Mouse (Mus musculus) heart, embryonic 13.5 days (tissue): ENCODE measurements at regions not wholly inside any gene's neighbourhood (a gene's known extent, or its start where the extent isn't known, plus 50 kb on each side); places are given as distances from the start of the nearest gene placed in this dataset.
A peak's percentile ranks its signal among the peaks of the same experiment; 100 is the strongest.

Experiments
- ATAC-seq: fragments of 200-750 bp; cut with Nextera tagmentation; 2 replicates; pipeline ENCODE4 v1.8.0; 2017; ENCODE audit warnings: moderate TSS enrichment; ENCODE audit not compliant: insufficient number of reproducible peaks, low FRiP score, low TSS enrichment; ENCODE audit errors: extremely low read depth
- H3K27ac ChIP-seq: fragments of 300-500 bp; sonication (generic); replicated peaks from 2 replicates; pipeline ENCODE4 v1.5.1; 2015; ENCODE audit warnings: moderate library complexity, mild to moderate bottlenecking, inconsistent platforms
- H3K27me3 ChIP-seq: fragments of 300-500 bp; sonication (generic); replicated peaks from 2 replicates; pipeline ENCODE4 v1.6.1; 2015; ENCODE audit warnings: mild to moderate bottlenecking, inconsistent platforms
- H3K36me3 ChIP-seq: fragments of 300-500 bp; sonication (generic); 2 replicates; pipeline ENCODE4 v1.6.1; 2015; ENCODE audit warnings: mild to moderate bottlenecking, inconsistent platforms
- H3K4me1 ChIP-seq: fragments of 300-500 bp; sonication (generic); 2 replicates; pipeline ENCODE4 v1.6.1; 2015; ENCODE audit warnings: inconsistent platforms
- H3K4me2 ChIP-seq: fragments of 300-500 bp; sonication (generic); 2 replicates; pipeline ENCODE4 v1.6.1; 2015; ENCODE audit warnings: inconsistent platforms, mild to moderate bottlenecking, moderate library complexity
- H3K4me3 ChIP-seq: fragments of 300-500 bp; sonication (generic); 2 replicates; pipeline ENCODE4 v1.5.1; 2015; ENCODE audit warnings: moderate library complexity, mild to moderate bottlenecking, inconsistent platforms
- H3K9ac ChIP-seq: fragments of 300-500 bp; sonication (generic); 2 replicates; pipeline ENCODE4 v1.6.1; 2015; ENCODE audit warnings: inconsistent platforms, mild to moderate bottlenecking, moderate library complexity
- H3K9me3 ChIP-seq: fragments of 300-500 bp; sonication (generic); 2 replicates; pipeline ENCODE4 v1.6.1; 2016; ENCODE audit warnings: inconsistent platforms
- WGBS: fragments of 180-500 bp; shearing (Covaris S2); methylation state at CpG from one replicate; pipeline ENCODE4 v1.1.7; 2015; ENCODE audit warnings: mixed read lengths; 5-methylcytosine and 5-hydroxymethylcytosine counted together

- no peaks in the 10 kb centered on the region for H3K9me3 ChIP-seq
- H3K27me3 ChIP-seq: no peaks in the 10 kb centered on the region
- H3K4me2 ChIP-seq: no peak overlapping the region
- ATAC-seq: no peak
- WGBS: 61% methylated on average over 6 of the region's 6 CpGs
- H3K4me3 ChIP-seq: no peak overlapping the region
- H3K27ac ChIP-seq: no peak overlapping the region
- H3K36me3 ChIP-seq: no peaks in the 10 kb centered on the region
- H3K4me1 ChIP-seq: peaks cover 14% of the 10 kb centered on the region
- no peak overlapping the region for H3K9ac ChIP-seq
Measured at GRCm38 (mm10) chr9:112014796-112015195, 220.9 kb downstream of the Arpp21 start.

- no peak overlapping the region for H3K9ac ChIP-seq
- no peaks in the 10 kb centered on the region for H3K9me3 ChIP-seq
- H3K4me1 ChIP-seq: peaks cover 17% of the 10 kb centered on the region
- H3K4me2 ChIP-seq: no peak overlapping the region
- no peaks in the 10 kb centered on the region for H3K27me3 ChIP-seq
- ATAC-seq: no peak
- H3K4me3 ChIP-seq: no peak overlapping the region
- WGBS: 44% methylated on average over 4 of the region's 4 CpGs
- H3K36me3 ChIP-seq: no peaks in the 10 kb centered on the region
- H3K27ac ChIP-seq: peak overlapping the region; percentile 84
Measured at GRCm38 (mm10) chr9:111994401-111994800, 241.3 kb downstream of the Arpp21 start.

GRCm38 (mm10) chr9:111993844-111994243, 241.9 kb downstream of the Arpp21 start:
- no peaks in the 10 kb centered on the region for H3K27me3 ChIP-seq
- H3K4me2 ChIP-seq: peak overlapping the region; percentile 40
- H3K9me3 ChIP-seq: no peaks in the 10 kb centered on the region
- 0 out of 2 replicates have a peak overlapping the region, but pooled peaks have one; percentile 10 for H3K9ac ChIP-seq
- WGBS: 11% methylated on average over 4 of the region's 4 CpGs
- peaks cover 17% of the 10 kb centered on the region for H3K4me1 ChIP-seq
- peak; percentile 54; the same call in 1 of the 2 replicates for ATAC-seq
- no peaks in the 10 kb centered on the region for H3K36me3 ChIP-seq
- H3K27ac ChIP-seq: peak overlapping the region; percentile 84
- no peak overlapping the region for H3K4me3 ChIP-seq

- 69% methylated on average over 3 of the region's 3 CpGs for WGBS
- H3K4me1 ChIP-seq: peaks cover 17% of the 10 kb centered on the region
- no peak overlapping the region for H3K4me3 ChIP-seq
- H3K9ac ChIP-seq: no peak overlapping the region
- no peak for ATAC-seq
- no peaks in the 10 kb centered on the region for H3K36me3 ChIP-seq
- no peak overlapping the region for H3K27ac ChIP-seq
- no peaks in the 10 kb centered on the region for H3K27me3 ChIP-seq
- no peak overlapping the region for H3K4me2 ChIP-seq
- H3K9me3 ChIP-seq: no peaks in the 10 kb centered on the region
Measured at GRCm38 (mm10) chr9:111990060-111990459, 245.7 kb downstream of the Arpp21 start.

- H3K27ac ChIP-seq: peak overlapping the region; percentile 50; the same call in 1 of the 2 replicates
- H3K9me3 ChIP-seq: no peaks in the 10 kb centered on the region
- peaks cover 13% of the 10 kb centered on the region; the same call in 1 of the 2 replicates for H3K4me1 ChIP-seq
- no peak overlapping the region for H3K4me2 ChIP-seq
- 38% methylated on average over 5 of the region's 5 CpGs for WGBS
- H3K4me3 ChIP-seq: no peak overlapping the region
- H3K27me3 ChIP-seq: no peaks in the 10 kb centered on the region
- H3K9ac ChIP-seq: no peak overlapping the region
- ATAC-seq: no peak
- H3K36me3 ChIP-seq: no peaks in the 10 kb centered on the region
Measured at GRCm38 (mm10) chr9:111963405-111964037, 272.2 kb downstream of the Arpp21 start.

- Histone ChIP-seq H3K36me3 (no peaks in the 10 kb centered on the region), H3K4me1 (peaks cover 4% of the 10 kb centered on the region; the same call in 1 of the 2 replicates), H3K27ac (no peak overlapping the region), H3K27me3 (no peaks in the 10 kb centered on the region), H3K4me3 (no peak overlapping the region), H3K9ac (no peak overlapping the region), H3K4me2 (no peak overlapping the region), H3K9me3 (peaks cover 6% of the 10 kb centered on the region; the same call in 1 of the 2 replicates)
- 43% methylated on average over 2 of the region's 2 CpGs for WGBS
- ATAC-seq: no peak
Measured at GRCm38 (mm10) chr9:111957799-111958198, 267.7 kb upstream of the Stac start.

- Histone ChIP-seq H3K4me3 (no peak overlapping the region), H3K36me3 (no peaks in the 10 kb centered on the region), H3K9ac (no peak overlapping the region), H3K27ac (no peak overlapping the region), H3K9me3 (no peaks in the 10 kb centered on the region), H3K4me1 (no peaks in the 10 kb centered on the region), H3K27me3 (no peaks in the 10 kb centered on the region), H3K4me2 (no peak overlapping the region)
- 41% methylated on average over 8 of the region's 8 CpGs for WGBS
- ATAC-seq: no peak
Measured at GRCm38 (mm10) chr9:111939271-111940067, 249.3 kb upstream of the Stac start.

GRCm38 (mm10) chr9:111932455-111932854, 242.3 kb upstream of the Stac start:
- no peaks in the 10 kb centered on the region for H3K36me3 ChIP-seq
- H3K4me1 ChIP-seq: no peaks in the 10 kb centered on the region
- no peak overlapping the region for H3K4me2 ChIP-seq
- no peak for ATAC-seq
- 81% methylated on average over 6 of the region's 6 CpGs for WGBS
- H3K27me3 ChIP-seq: no peaks in the 10 kb centered on the region
- H3K9ac ChIP-seq: no peak overlapping the region
- H3K4me3 ChIP-seq: no peak overlapping the region
- H3K27ac ChIP-seq: no peak overlapping the region
- H3K9me3 ChIP-seq: no peaks in the 10 kb centered on the region

GRCm38 (mm10) chr9:111918275-111918940, 228.3 kb upstream of the Stac start:
- Histone ChIP-seq H3K4me3 (no peak overlapping the region), H3K4me1 (peaks cover 3% of the 10 kb centered on the region; the same call in 1 of the 2 replicates), H3K27ac (no peak overlapping the region), H3K9ac (no peak overlapping the region), H3K9me3 (no peaks in the 10 kb centered on the region), H3K4me2 (no peak overlapping the region), H3K27me3 (no peaks in the 10 kb centered on the region), H3K36me3 (no peaks in the 10 kb centered on the region)
- WGBS: 15% methylated on average over 16 of the region's 16 CpGs
- no peak for ATAC-seq

GRCm38 (mm10) chr9:111916684-111917535, 226.8 kb upstream of the Stac start:
- ATAC-seq: no peak
- Histone ChIP-seq H3K36me3 (no peaks in the 10 kb centered on the region), H3K9ac (no peak overlapping the region), H3K4me2 (peak overlapping the region; percentile 43), H3K9me3 (no peaks in the 10 kb centered on the region), H3K27me3 (no peaks in the 10 kb centered on the region), H3K4me3 (no peak overlapping the region), H3K27ac (no peak overlapping the region), H3K4me1 (peaks cover 3% of the 10 kb centered on the region; the same call in 1 of the 2 replicates)
- WGBS: 28% methylated on average over 17 of the region's 17 CpGs

GRCm38 (mm10) chr9:111908806-111909205, 218.7 kb upstream of the Stac start:
- H3K9me3 ChIP-seq: no peaks in the 10 kb centered on the region
- H3K4me2 ChIP-seq: no peak overlapping the region
- H3K27me3 ChIP-seq: no peaks in the 10 kb centered on the region
- ATAC-seq: no peak
- H3K9ac ChIP-seq: no peak overlapping the region
- H3K4me3 ChIP-seq: no peak overlapping the region
- H3K4me1 ChIP-seq: no peaks in the 10 kb centered on the region
- 59% methylated on average over 4 of the region's 4 CpGs for WGBS
- no peaks in the 10 kb centered on the region for H3K36me3 ChIP-seq
- no peak overlapping the region for H3K27ac ChIP-seq
